Comparison of ENCODE assay signal across 8 mouse cellular contexts in genomic region chrX:38181608-38182258, GRCm38 (mm10). TPM values are rescaled to one million over a fixed set of nuclear protein-coding genes. Genes with fewer than 3 reads are reported as not detected.
DNase-seq lines count a peak whose midpoint lies in the region; ATAC-seq and TF ChIP-seq lines count a peak whose summit lies in the region.

No protein-coding gene starts in this region.

- H3K9me3 ChIP-seq in forebrain, embryonic 12.5 days: peaks cover 4% of the 10 kb centered on the region; the same call in 1 of the 2 replicates
- peaks cover 4% of the 10 kb centered on the region for H3K9me3 ChIP-seq in hindbrain, embryonic 12.5 days (replicated peaks)
- H3K9me3 ChIP-seq in midbrain, embryonic 16.5 days (replicated peaks; ENCODE audit: control insufficient read depth, low read length, poor library complexity, severe bottlenecking): peaks cover 3% of the 10 kb centered on the region; the same call in 1 of the 2 replicates

- 8% methylated on average over 13 of the region's 15 CpGs for WGBS in bone marrow, adult 2 months
- 23% methylated on average over 7 of the region's 15 CpGs for WGBS in forebrain, embryonic 12.5 days
- WGBS in hindbrain, embryonic 12.5 days: 26% methylated on average over 7 of the region's 15 CpGs
- WGBS in midbrain, embryonic 16.5 days: 33% methylated on average over 5 of the region's 15 CpGs

- H3K4me1 ChIP-seq in bone marrow, adult 2 months (ENCODE audit: control insufficient read depth, insufficient read depth, low read length): no peaks in the 10 kb centered on the region
- no peaks in the 10 kb centered on the region for H3K4me1 ChIP-seq in forebrain, embryonic 12.5 days
- no peaks in the 10 kb centered on the region for H3K4me1 ChIP-seq in hindbrain, embryonic 12.5 days
- H3K4me1 ChIP-seq in midbrain, embryonic 16.5 days (ENCODE audit: control insufficient read depth, insufficient read depth, low read length): no peaks in the 10 kb centered on the region

- DNase-seq in left cerebral cortex, adult 2 months (ENCODE audit: extremely low spot score in 1 of 2, low spot score in 2 of 2): peak in 1 of 2 experiments; percentile 23
- no peak for DNase-seq in left cerebral cortex, adult 9 months (ENCODE audit: low spot score in 2 of 2)
- DNase-seq in liver: peak; percentile 72
- peak; percentile 32 for DNase-seq in testis, postnatal 14 days (ENCODE audit: low spot score)

- no peak overlapping the region for H3K4me3 ChIP-seq in left cerebral cortex, adult 2 months
- H3K4me3 ChIP-seq in bone marrow, adult 2 months (replicated peaks; ENCODE audit: control insufficient read depth, low read depth, low read length): no peak overlapping the region
- H3K4me3 ChIP-seq in forebrain, embryonic 12.5 days (replicated peaks): peak overlapping the region; percentile 43; the same call in 1 of the 2 replicates
- peak overlapping the region; percentile 10; the same call in 1 of the 2 replicates for H3K4me3 ChIP-seq in hindbrain, embryonic 12.5 days
- peak overlapping the region; percentile 23; the same call in 1 of the 2 replicates for H3K4me3 ChIP-seq in midbrain, embryonic 16.5 days (ENCODE audit: low read depth, low read length)

- TF ChIP-seq CTCF in left cerebral cortex, adult 2 months (IDR thresholded peaks at IDR 0.05): peak; percentile 32
- peak; percentile 38; the same call in 1 of the 2 replicates for TF ChIP-seq CTCF in bone marrow, adult 2 months (IDR thresholded peaks at IDR 0.05; ENCODE audit: control insufficient read depth, insufficient read depth, low read length)

- H3K27ac ChIP-seq in left cerebral cortex, adult 2 months: no peak overlapping the region
- H3K27ac ChIP-seq in bone marrow, adult 2 months (ENCODE audit: control insufficient read depth, insufficient read depth, low read depth, low read length, poor library complexity): no peak overlapping the region
- H3K27ac ChIP-seq in forebrain, embryonic 12.5 days: no peak overlapping the region
- no peak overlapping the region for H3K27ac ChIP-seq in hindbrain, embryonic 12.5 days
- H3K27ac ChIP-seq in midbrain, embryonic 16.5 days (ENCODE audit: low read length): no peak overlapping the region

- no peaks in the 10 kb centered on the region for H3K36me3 ChIP-seq in forebrain, embryonic 12.5 days (replicated peaks)
- no peaks in the 10 kb centered on the region for H3K36me3 ChIP-seq in hindbrain, embryonic 12.5 days
- no peaks in the 10 kb centered on the region for H3K36me3 ChIP-seq in midbrain, embryonic 16.5 days (ENCODE audit: control insufficient read depth, insufficient read depth, low read length)

- no peak for TF ChIP-seq POLR2A in bone marrow, adult 2 months (IDR thresholded peaks at IDR 0.05; ENCODE audit: borderline replicate concordance, control insufficient read depth, low read depth, low read length)

- intact Hi-C loops in left cerebral cortex, adult 2 months (cut with DNase I): no loop called here

- peak; percentile 68 for ATAC-seq in forebrain, embryonic 12.5 days (ENCODE audit: low FRiP score)
- peak; percentile 71 for ATAC-seq in hindbrain, embryonic 12.5 days (ENCODE audit: low FRiP score)
- peak; percentile 63 for ATAC-seq in midbrain, embryonic 16.5 days

- H3K9ac ChIP-seq in forebrain, embryonic 12.5 days: no peak overlapping the region
- no peak overlapping the region for H3K9ac ChIP-seq in hindbrain, embryonic 12.5 days
- no peak overlapping the region for H3K9ac ChIP-seq in midbrain, embryonic 16.5 days (ENCODE audit: low read depth, low read length)

- H3K27me3 ChIP-seq in forebrain, embryonic 12.5 days: no peaks in the 10 kb centered on the region
- no peaks in the 10 kb centered on the region for H3K27me3 ChIP-seq in hindbrain, embryonic 12.5 days
- H3K27me3 ChIP-seq in midbrain, embryonic 16.5 days (ENCODE audit: control insufficient read depth, insufficient read depth, low read depth, low read length): no peaks in the 10 kb centered on the region

- peak overlapping the region; percentile 64 for H3K4me2 ChIP-seq in forebrain, embryonic 12.5 days
- peak overlapping the region; percentile 67 for H3K4me2 ChIP-seq in hindbrain, embryonic 12.5 days (replicated peaks)
- H3K4me2 ChIP-seq in midbrain, embryonic 16.5 days (ENCODE audit: low read length): peak overlapping the region; percentile 71; the same call in 1 of the 2 replicates

RNA-seq across cellular contexts. Expression of gene Zbtb33, which starts 7.9 kb away (rescaled TPM):
- 10 to 100 TPM; 23.1 to 24.1 TPM for total RNA-seq in left cerebral cortex, adult 2 months (2021)
- polyA plus RNA-seq in bone marrow, adult 2 months (2011; ENCODE audit: insufficient read depth, insufficient read length, low replicate concordance, missing spikeins): 1.2 and 4.6 TPM in 2 replicates
- 5.2 and 6.3 TPM in 2 replicates for polyA plus RNA-seq in forebrain, embryonic 12.5 days (2016; fragmentation: Nextera tagmentation; extraction: Ambion mirVana)
- polyA plus RNA-seq in hindbrain, embryonic 12.5 days (2016; fragmentation: Nextera tagmentation; extraction: Ambion mirVana): 6.3 and 6.9 TPM in 2 replicates
- polyA plus RNA-seq in midbrain, embryonic 16.5 days (2015; fragmentation: Nextera tagmentation; extraction: Ambion mirVana): 3.4 and 4.6 TPM in 2 replicates

Comparison
In these comparisons a context has a peak if more than half of its experiments do, and no peak if none do; other contexts are left out.
1. DNase-seq: peak in liver (single experiment) and testis, postnatal 14 days (single experiment); none in left cerebral cortex, adult 9 months (0 of 2).
2. H3K4me3 ChIP-seq: peak in forebrain, embryonic 12.5 days (single experiment), hindbrain, embryonic 12.5 days (single experiment) and midbrain, embryonic 16.5 days (single experiment); none in left cerebral cortex, adult 2 months (single experiment) and bone marrow, adult 2 months (single experiment).
3. Peak in every context shown above with its lines, with median percentiles within 50 percentile points of each other: ATAC-seq and H3K4me2 ChIP-seq.